Mouse (Mus musculus) gastrocnemius, postnatal 4 days (tissue): ENCODE measurements around the gene Relb. TPM values are rescaled to one million over a fixed set of nuclear protein-coding genes. Genes with fewer than 3 reads are reported as not detected.
"Not testable (repeated sequence)": the region's sequence is repeated elsewhere in the genome, so short reads cannot be mapped to it uniquely, and the experiment has no call there.

Experiments used
- DNase-seq, 2 experiments: peaks; one replicate each; pipeline ENCODE4 v3.0.0; 2021 to 2022; ENCODE audit warnings: low spot score in 2 of 2, mixed read lengths in 2 of 2
- total RNA-seq, 2 experiments: library from RNA; stranded (reverse); gene quantifications; 2 replicates each; pipeline ENCODE4 v1.2.3; 2021

Gene Relb
- total RNA-seq, 2 experiments from 2014 or later: 10.4 to 10.7 TPM

DNA sequence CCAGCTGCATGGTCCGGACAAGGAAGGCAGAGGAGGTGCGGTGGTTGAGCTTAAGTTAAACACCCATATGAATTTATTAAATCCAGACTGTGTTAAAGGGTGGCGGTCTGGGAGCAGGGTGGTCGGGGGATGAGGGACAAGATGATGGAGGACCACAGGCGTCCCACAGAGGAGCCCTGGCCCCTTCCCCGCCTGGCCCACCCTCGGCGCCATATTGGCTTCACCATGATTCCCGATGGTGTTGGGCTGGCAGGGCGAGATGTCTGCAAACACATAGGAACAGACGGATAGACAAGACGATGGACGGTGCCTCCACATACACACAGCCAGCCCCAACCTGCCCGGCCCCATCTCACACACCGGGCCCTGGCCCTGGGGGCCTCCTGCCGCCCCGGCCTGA is 4.0 kb upstream of the Relb start:
- DNase-seq: no peak

DNA sequence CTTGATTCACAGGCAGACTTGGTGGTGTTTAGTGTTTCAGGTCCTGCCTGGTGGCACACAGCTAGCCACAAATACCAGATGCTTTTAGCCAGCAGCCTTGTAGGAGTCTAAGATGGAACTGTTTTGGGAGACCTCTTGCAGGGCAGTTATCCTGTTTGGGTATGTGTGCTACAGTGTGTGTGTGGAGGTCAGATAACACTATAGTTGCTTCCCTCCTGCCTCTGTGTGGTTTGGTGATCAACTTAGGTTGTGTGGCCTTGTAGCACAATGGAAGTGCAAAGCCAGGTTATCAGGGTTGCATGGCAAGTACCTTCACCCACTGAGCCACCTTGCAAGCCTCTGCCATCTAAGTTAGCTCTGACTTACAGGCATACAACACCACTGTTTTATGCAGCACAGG is 3.5 kb upstream of the Relb start:
- DNase-seq: no peak

DNA sequence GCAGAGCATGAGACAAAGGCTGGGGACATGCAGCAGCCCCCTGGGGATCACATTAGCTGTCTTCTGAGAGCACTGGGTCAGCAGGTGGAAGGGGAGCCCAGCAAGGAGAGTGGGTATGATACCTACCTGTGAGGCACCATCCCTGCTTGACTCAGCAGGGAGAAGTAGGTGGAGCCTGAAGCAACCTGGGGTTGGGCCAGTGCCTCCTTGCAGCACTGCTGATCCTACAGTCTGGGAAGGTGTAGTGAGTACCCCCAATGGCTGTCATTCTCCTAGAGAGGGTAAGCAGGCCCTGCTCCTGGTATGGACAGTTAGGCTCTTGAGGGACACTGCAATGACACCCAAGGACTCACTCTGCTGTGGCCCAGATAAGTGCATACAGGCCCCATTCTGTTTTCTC is 3.0 kb upstream of the Relb start:
- DNase-seq: no peak

DNA sequence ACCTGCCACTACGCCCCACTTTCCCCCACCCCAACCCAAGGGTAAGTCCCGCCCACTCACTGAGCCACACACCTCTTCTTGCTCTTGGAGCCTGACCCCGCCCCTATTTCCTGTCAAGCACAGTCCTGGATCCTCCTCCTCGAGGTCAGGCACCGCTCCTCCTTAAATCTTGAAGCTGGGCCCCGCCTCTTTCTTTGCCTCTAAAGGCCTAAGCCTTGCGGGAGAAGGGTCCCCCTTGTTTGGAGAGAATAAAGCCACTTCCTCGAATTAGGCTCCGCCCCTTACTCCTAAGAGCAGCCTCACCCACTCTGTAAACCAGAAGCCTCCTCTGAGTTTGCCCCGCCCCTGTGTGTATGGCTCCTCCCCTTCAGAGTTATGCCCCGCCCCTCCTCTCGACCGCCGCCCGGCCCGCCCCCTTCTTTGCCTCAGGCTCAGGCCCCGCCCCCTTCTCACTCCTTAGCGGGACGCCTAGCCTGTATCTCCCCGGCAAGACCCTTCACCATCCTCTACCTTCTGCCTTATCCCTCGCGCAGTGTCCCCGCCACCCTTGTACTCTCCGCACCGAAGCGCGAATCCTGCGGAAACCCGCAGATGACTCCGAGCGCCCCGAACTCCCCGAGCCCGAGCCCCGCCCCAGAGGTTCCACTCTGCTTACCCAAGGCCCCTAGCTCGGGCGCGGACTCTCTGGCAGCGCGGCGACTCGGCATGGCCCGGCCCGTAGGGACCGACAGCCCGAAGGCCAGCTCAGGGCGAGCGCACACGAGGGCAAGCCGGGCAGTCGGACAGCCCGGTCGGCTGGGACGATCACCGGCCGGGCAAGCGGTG is 490 bp downstream of the Relb start:
- peak; percentile 87 to 92 for DNase-seq

DNA sequence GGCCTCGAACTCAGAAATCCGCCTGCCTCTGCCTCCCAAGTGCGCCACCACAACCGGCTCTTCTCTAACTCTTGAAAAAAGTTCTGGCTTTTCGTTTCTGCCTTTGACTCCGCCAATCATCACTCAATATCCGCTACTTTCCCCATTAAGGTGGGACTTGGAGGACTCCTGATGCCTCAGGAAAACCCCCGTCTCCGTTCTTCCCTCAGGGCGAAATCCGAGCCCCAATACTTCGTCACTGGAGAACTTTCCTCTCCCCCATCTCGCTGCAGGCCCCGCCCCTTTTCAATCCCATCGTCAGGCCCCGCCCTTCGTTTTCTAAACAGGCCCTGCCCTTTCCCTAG is 1.1 kb downstream of the Relb start:
- no peak for DNase-seq

DNA sequence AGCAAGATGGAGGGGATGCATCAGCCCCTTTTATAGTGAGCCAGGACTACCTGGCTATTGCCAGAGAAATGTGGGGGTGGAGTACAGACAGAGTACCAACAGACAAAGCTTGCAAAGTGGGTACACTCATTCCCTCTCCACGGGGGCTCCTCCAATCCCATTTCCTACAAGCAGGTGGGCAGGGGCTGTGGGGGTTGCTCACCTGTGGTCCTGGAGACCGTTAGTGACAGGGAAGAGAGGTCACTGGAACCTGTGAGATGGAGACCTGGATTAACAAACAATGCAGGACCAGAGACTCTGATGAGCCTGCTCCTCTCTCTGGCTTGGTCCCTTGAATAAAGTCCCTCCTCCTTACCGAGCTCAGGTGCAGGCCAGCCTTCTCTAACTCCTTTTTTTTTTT is 1.5 kb downstream of the Relb start:
- no peak for DNase-seq

DNA sequence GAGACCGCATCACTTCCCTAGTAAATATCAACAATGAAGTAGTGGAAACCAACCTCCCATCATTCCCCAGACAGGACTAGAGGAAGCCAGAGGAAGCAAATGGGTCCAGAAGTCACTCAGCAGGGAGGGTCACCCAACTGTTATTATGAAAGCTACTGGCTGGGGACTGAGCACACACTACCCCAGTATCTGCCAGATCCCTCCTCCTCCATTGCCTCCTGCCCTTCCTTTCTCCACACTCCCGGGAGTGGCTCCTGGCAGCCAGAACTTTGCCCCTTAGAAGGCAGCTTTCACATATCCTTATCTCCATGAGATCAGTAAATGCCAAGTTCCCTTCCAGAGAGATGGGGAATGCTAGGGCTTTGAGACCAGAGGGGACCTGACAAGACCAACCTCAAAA is 5.8 kb downstream of the Relb start:
- no peak for DNase-seq

DNA sequence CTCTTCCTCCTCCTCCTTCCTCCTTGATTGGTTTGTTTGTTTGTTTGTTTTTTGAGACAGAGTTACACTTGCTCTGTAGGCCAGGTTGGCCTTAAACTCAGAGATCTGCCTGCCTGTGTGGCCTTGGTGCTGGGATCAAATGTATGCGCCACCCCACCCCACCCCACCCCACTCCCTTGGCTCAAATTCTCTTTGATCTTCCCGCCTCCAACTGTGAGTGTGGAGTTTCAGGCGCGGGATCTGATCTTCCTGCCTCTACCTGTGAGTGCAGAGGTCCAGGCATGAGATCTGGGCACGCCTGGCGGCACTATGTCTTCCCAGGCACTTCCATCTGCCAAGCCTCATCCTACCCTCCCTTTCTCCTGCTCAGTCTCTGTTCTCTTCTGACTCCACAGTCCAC is 7.0 kb downstream of the Relb start:
- DNase-seq: no peak

DNA sequence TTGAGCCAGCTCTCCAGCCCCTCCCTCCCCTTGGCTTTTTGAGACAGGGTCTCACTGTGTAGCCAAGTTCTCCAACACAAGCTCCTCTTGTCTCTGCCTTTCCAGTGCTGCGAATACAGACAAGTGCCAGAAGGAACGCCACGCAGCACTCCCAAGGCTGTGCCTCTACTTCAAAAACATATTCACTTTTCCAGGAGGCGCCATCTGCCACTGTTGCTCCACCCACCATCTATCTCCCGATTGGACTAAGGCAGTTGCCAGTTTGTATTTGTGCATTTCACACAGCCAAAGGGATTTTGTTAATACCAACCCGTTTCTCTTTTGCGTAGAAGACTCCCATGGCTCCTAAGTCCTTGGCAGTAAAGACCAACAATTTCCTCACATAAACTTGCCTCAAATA is 8.4 kb downstream of the Relb start:
- no peak for DNase-seq

DNA sequence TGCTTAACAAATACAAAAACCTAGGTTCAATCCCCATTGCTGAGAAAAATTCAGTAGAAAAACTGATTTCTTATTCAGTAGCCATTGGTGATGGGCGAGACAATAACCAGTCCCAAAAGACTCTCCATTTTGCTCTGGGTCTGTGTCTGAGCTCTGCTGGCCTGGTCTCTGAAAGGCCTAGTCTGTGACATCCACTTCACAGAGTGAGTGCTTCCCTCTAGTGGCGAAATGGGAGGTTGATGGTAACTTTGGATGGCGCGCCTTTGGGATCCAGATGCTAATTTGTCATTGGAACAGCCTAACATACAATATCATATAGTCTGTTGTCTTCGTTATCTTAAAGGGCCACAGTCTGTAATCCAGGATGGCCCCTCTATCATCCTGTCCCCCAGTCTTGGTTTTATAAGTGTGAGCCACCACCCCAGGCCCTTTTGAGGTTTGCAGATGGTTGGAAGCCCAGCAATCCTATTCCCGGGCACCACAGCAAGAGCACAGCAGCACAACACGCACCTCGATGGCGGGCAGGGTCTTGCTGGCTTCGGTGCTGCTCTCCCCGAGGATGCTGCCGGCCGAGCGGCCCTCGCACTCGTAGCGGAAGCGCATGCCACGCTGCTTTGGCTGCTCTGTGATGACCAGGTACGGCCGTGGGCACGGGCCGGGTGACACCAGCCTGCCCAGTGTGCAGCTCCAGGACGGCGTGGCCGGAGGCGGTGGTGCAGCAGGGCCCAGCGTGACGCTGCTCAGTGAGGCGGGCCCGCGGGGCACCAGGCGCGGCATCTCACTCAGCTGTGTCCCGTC is 10.0 kb downstream of the Relb start:
- peak in 1 of 2 experiments; percentile 72 for DNase-seq

DNA sequence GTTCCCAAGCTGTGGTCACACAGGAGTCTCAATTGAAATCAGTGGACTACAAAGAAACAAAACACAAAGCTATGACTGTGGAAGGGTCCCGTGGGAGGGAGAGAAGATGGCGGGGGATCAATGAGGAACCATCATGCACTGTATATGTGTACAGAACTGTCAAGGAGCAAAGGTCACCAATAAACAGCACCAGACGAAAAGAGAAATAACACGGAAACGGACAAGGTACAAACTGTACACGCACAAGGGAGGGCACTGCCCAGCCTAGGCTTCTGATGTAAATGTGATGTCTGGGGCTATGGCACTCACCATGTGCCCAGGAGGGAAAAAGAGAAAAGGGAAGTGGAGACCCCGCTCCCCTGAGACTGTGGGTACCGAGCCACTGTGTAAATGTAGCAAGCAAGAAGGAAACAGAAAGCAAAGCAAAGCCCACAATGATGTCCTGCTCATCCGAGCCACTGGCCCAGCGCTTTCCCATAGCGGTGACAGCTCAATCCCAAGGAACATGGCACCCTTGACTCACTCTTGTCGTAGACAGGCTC is 14.1 kb downstream of the Relb start:
- no peak for DNase-seq

DNA sequence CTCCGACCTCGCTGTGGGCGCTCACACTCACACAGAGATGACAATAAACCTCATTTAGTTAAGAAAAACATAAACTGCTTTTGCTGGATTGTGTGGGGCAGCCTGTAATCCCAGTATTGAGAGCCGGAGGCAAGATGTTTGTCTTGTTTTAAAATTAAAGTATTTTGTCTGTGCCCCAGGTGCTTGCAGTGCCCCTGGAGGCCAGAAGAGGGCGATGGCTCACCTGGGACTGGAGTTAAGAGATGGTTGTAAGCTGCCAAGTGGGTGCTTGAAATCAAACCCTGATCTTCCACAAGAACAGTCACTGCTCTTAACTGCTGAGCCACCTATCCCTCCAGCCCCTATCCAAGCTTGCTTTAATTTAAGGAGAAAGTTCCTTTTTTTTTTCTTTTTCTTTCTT is 18.3 kb downstream of the Relb start:
- no peak for DNase-seq

DNA sequence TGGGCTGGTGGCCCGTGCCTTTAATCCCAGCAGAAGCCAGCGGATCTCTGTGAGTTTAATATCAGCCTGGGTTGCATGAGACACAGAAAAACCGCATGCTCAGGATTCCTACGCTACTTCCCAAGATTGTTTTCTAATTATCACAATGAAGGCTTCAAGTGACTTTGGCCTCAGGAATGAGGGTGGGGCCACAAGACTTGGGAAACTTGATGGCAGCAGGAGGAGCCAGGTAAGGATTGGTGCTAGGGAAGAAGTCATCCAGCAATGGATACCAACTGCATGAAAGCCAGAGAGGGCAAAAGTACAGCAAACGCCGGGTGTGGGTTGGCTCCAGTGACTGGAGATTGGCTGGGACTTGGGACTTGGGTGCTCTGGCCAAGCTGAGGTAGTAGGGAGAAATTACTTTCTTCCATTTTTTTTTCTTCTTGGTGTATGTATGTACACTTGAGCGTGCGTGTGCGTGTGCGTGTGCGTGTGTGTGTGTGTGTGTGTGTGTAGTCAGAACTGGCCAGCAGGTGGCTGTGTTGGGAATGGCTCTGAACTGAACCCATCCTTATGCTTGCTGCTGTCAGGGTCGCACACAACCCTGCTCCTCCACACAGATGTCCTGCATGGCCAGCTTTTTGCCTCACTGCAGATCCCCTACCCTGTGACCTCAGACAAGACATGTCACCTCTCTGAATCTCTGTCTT is 19.5 kb downstream of the Relb start:
- no peak for DNase-seq

DNA sequence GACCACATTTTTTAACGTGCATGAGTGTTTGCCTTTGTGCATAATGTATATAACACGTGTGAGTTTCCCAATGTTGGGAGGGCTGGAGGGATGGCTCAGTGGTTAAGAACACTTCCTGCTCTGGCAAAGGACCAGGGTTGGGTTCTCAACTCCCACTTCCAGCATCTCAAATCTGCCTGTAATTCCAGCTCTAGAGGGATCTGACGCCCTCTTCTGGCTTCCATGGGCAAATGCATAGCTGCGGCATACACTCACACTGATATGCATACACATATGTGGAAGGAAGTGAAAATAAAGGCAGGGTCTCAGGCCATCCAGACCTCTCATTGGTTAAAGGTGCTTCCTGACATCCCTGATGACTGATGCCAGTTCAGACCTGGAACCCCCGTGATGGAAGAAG is 21.9 kb downstream of the Relb start:
- DNase-seq: no peak

DNA sequence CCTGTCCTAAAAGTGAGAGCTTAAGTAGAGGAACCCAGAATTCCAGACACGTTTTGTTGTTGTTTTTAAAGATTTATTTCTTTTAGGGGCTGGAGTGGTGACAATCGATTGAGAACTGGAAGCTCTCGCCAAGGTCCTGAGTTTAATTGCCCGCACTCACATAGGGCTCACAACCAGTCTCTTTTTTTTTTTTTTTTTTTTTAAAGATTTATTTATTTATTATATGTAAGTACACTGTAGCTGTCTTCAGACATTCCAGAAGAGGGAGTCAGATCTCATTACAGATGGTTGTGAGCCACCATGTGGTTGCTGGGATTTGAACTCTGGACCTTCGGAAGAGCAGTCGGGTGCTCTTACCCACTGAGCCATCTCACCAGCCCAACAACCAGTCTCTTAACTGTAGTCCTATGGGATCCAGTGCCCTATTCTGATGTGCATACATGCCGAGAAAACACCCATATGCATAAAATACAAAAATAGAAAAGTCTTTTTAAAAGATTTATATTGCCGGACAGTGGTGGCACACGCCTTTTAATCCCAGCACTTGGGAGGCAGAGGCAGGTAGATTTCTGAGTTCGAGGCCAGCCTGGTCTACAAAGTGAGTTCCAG is 24.5 kb downstream of the Relb start:
- DNase-seq: not testable (repeated sequence)

DNA sequence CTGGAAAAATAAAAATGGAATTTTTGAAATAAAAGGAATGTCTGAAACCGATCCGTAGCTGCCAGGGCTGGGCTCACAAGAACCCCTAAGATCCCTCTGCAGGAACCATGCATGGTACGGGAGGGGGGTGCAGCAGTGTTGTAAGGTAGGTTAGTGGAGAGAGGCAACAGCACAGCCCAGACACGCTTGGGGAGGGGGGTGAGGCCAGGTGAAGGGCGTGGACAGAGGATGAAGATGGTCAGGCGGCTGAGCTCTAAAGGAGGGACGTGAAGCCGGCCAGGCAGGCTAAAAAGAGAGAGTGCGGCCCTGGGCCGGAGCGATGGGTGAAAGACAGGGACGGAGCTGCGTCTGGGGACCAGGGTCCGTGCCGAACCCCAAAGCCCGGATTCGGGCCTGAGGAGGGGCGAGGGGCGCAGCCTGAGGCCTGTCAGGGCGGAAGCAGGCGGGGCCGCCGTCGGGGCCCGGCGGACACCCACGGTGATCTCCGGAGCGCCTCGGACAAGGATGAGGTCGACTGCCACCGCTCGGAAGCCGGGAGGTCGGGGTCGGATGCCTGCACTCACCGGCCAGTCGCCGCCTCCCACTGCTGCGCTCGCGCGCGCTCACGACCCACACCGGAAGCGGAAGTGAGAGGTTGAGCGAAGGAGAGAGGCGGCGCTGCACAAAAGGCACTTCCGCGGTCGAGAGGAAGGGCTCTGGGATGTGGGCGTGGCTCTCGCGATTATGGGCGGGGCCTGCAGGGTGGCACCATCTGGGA is 25.2 kb downstream of the Relb start, which contains the start of gene Clasrp:
Gene Clasrp, minus strand, starts transcription at position 638 of the 757 bp plus-strand sequence.
- peak; percentile 90 to 96 for DNase-seq

DNA sequence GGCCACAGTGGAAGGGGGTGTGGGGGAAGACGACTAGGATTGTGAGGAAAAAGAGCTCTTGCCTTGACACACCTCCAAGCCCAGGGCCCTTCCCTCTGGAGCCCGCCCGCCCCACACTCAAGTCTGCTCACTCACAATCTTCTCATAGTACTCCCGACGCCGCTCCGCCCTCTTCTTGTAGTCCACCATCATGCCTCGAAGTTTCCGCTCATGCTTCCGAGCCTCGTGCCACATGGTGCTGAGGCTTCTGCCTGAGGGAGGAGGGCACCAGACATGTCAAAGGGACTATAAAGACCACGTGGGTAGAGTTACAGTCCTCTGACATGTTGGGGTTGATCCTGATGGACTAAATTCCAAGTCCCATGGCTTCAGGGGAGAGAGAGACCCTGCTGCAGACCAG is 26.2 kb downstream of the Relb start:
- DNase-seq: no peak

DNA sequence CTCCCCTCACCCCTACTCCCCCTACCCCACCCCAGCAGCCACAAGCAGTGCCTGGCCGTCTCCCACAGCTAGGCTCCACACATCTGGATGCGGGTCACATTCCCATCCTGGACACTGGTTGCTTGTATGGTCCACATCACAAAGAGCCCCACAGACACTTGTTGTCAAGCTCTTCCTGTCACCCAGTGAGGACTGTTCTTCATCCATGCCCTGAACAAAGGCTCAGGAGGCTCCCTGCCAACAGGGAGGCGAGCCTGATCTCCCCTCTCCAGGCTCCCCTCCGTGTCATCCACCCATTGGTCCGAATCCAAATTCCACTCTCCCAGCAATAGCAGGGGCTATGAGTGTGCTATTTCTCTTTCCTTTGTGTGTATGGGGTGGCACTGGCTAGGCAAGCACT is 28.7 kb downstream of the Relb start:
- no peak for DNase-seq

DNA sequence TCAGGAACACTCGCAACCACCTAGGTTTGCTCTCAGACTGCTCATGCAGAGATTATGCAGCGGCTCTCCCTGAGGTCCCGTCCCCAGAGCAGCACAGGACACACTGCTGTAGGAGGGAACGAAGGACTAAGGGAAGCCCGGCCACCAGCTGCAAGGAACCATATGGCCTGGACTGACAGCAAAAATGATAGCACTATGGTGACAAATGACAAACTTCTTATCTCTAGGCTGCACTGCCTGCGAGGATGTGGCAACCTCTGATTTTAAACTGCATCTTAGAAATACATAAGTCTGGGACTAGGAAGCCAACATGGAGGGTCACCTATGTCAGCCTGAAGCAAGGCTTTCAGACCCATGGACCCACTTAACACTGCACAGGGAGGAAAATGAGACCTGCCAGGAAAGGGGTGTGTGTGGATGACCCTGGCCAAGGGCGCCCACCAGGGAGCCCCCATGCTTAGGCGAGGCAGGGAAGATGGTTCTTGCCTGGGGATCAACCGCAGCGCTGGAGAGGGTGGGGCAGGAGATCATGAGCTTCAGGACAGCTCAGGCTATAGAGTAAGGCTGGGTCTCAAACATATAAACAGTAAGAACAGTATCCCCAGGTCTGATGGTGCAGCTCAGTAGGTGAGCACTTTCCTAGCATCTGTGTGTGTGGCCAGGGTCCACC is 36.0 kb downstream of the Relb start:
- no peak for DNase-seq

DNA sequence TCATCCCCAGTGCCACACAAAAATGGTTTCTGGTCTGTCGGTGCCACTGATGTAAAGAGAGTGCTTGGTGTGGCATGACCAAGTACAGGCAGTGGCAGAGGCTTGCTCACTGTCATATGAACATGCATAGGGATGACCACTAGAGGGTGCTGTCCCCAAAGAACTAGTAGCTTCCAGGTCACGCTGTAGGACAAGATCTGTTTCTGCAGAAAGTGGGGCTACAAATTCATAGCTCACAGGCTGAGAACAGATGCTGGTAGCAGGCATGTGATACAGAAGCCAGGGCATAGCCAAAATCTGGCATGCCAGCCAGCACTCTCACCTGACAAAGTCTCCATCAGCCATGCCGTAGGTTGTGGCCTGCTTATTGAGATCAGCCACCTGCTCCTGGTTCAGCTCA is 39.3 kb downstream of the Relb start:
- peak in 1 of 2 experiments; percentile 76 for DNase-seq
